Mouse (Mus musculus): ENCODE data around the gene Rab3il1. TPM values are rescaled to one million over a fixed set of nuclear protein-coding genes. Genes with fewer than 3 reads are reported as not detected.
A peak's percentile ranks its signal among the peaks of the same experiment; 100 is the strongest.

Rab3il1 gene
- polyA plus RNA-seq, 1 experiment from 2014 or later: 74.9 TPM

- Histone ChIP-seq H3K27me3 (ENCODE audit: insufficient read depth, low read length) (no peaks in the 10 kb centered on the region), H3K36me3 (replicated peaks; ENCODE audit: insufficient read depth, low read length) (peaks cover 30% of the 10 kb centered on the region), H3K4me1 (ENCODE audit: insufficient read depth) (peaks cover 53% of the 10 kb centered on the region), H3K4me2 (ENCODE audit: low read depth, low read length) (peak overlapping the region; percentile 74), H3K9me3 (ENCODE audit: low read length) (no peaks in the 10 kb centered on the region), H3K4me3 (ENCODE audit: low read depth, low read length) (peak overlapping the region; percentile 88), H3K27ac (ENCODE audit: low read depth) (peak overlapping the region; percentile 99), H3K9ac (replicated peaks) (peak overlapping the region; percentile 72)
- DNase-seq (no peak), ATAC-seq (no peak)
- 69% methylated on average over 4 of the region's 4 CpGs for WGBS (ENCODE audit: insufficient replicate concordance)
- TF ChIP-seq EP300 (IDR thresholded peaks at IDR 0.05; ENCODE audit: low read depth): no peak
- no peak for TF ChIP-seq CTCF (IDR thresholded peaks at IDR 0.05; ENCODE audit: low read depth)
Measured at GRCm38 (mm10) chr19:9981621-9982020, 19.8 kb upstream of the Rab3il1 start.

- H3K9me3 ChIP-seq (ENCODE audit: low read length): no peaks in the 10 kb centered on the region
- WGBS (ENCODE audit: insufficient replicate concordance): under 1% methylated on average over 54 of the region's 59 CpGs
- TF ChIP-seq EP300 (IDR thresholded peaks at IDR 0.05; ENCODE audit: low read depth) (peak; percentile 52; the same call in 1 of the 2 replicates), CTCF (IDR thresholded peaks at IDR 0.05; ENCODE audit: low read depth) (no peak; the same call in 1 of the 2 replicates)
- H3K27me3 ChIP-seq (ENCODE audit: insufficient read depth, low read length): no peaks in the 10 kb centered on the region
- DNase-seq (peak; percentile 99), ATAC-seq (peak; percentile 90)
- H3K27ac ChIP-seq (ENCODE audit: low read depth): peak overlapping the region; percentile 99
- H3K4me3 ChIP-seq (ENCODE audit: low read depth, low read length): peak overlapping the region; percentile 88
- peaks cover 46% of the 10 kb centered on the region for H3K4me1 ChIP-seq (ENCODE audit: insufficient read depth)
- peak overlapping the region; percentile 74 for H3K4me2 ChIP-seq (ENCODE audit: low read depth, low read length)
- peak overlapping the region; percentile 94 for H3K9ac ChIP-seq (replicated peaks)
- peaks cover 32% of the 10 kb centered on the region for H3K36me3 ChIP-seq (replicated peaks; ENCODE audit: insufficient read depth, low read length)
Measured at GRCm38 (mm10) chr19:9982151-9982851, 19.2 kb upstream of the Rab3il1 start.

GRCm38 (mm10) chr19:9982852-9983542, 18.5 kb upstream of the Rab3il1 start:
- Histone ChIP-seq H3K4me1 (ENCODE audit: insufficient read depth) (peaks cover 42% of the 10 kb centered on the region), H3K9ac (replicated peaks) (peak overlapping the region; percentile 94), H3K27me3 (ENCODE audit: insufficient read depth, low read length) (no peaks in the 10 kb centered on the region), H3K36me3 (replicated peaks; ENCODE audit: insufficient read depth, low read length) (peaks cover 32% of the 10 kb centered on the region), H3K9me3 (ENCODE audit: low read length) (no peaks in the 10 kb centered on the region), H3K27ac (ENCODE audit: low read depth) (peak overlapping the region; percentile 99), H3K4me2 (ENCODE audit: low read depth, low read length) (peak overlapping the region; percentile 74), H3K4me3 (ENCODE audit: low read depth, low read length) (peak overlapping the region; percentile 88)
- 1% methylated on average over 29 of the region's 31 CpGs for WGBS (ENCODE audit: insufficient replicate concordance)
- ATAC-seq (peak; percentile 69), DNase-seq (peak; percentile 83)
- TF ChIP-seq CTCF (IDR thresholded peaks at IDR 0.05; ENCODE audit: low read depth) (no peak), EP300 (IDR thresholded peaks at IDR 0.05; ENCODE audit: low read depth) (peak; percentile 94)

GRCm38 (mm10) chr19:9984111-9985055, 17.1 kb upstream of the Rab3il1 start:
- H3K36me3 ChIP-seq (replicated peaks; ENCODE audit: insufficient read depth, low read length): peaks cover 32% of the 10 kb centered on the region
- peak overlapping the region; percentile 94 for H3K9ac ChIP-seq (replicated peaks)
- no peaks in the 10 kb centered on the region for H3K27me3 ChIP-seq (ENCODE audit: insufficient read depth, low read length)
- peak overlapping the region; percentile 99 for H3K27ac ChIP-seq (ENCODE audit: low read depth)
- H3K9me3 ChIP-seq (ENCODE audit: low read length): no peaks in the 10 kb centered on the region
- 68% methylated on average over 20 of the region's 20 CpGs for WGBS (ENCODE audit: insufficient replicate concordance)
- TF ChIP-seq EP300 (IDR thresholded peaks at IDR 0.05; ENCODE audit: low read depth) (no peak), CTCF (IDR thresholded peaks at IDR 0.05; ENCODE audit: low read depth) (no peak)
- H3K4me1 ChIP-seq (ENCODE audit: insufficient read depth): peaks cover 28% of the 10 kb centered on the region
- ATAC-seq (no peak), DNase-seq (peak; percentile 26)
- H3K4me2 ChIP-seq (ENCODE audit: low read depth, low read length): peak overlapping the region; percentile 74
- peak overlapping the region; percentile 88 for H3K4me3 ChIP-seq (ENCODE audit: low read depth, low read length)

GRCm38 (mm10) chr19:9985190-9985899, 16.1 kb upstream of the Rab3il1 start:
- Histone ChIP-seq H3K4me3 (ENCODE audit: low read depth, low read length) (no peak overlapping the region; the same call in 1 of the 2 replicates), H3K4me2 (ENCODE audit: low read depth, low read length) (peak overlapping the region; percentile 74)

More at GRCm38 (mm10) chr19:9985190-9985899, 16.1 kb upstream of the Rab3il1 start:
- TF ChIP-seq EP300 (IDR thresholded peaks at IDR 0.05; ENCODE audit: low read depth): no peak; the same call in 1 of the 2 replicates
- TF ChIP-seq CTCF (IDR thresholded peaks at IDR 0.05; ENCODE audit: low read depth): no peak
- Histone ChIP-seq H3K27me3 (ENCODE audit: insufficient read depth, low read length) (no peaks in the 10 kb centered on the region), H3K9me3 (ENCODE audit: low read length) (no peaks in the 10 kb centered on the region), H3K36me3 (replicated peaks; ENCODE audit: insufficient read depth, low read length) (peaks cover 32% of the 10 kb centered on the region), H3K9ac (replicated peaks) (no peak overlapping the region), H3K27ac (ENCODE audit: low read depth) (peak overlapping the region; percentile 99), H3K4me1 (ENCODE audit: insufficient read depth) (peaks cover 31% of the 10 kb centered on the region)
- 89% methylated on average over 6 of the region's 6 CpGs for WGBS (ENCODE audit: insufficient replicate concordance)
- no peak for ATAC-seq
- DNase-seq: peak; percentile 46

Data from liver, postnatal 0 days (tissue).